Mouse (Mus musculus) thymus, adult 2 months (tissue): ENCODE data around the gene Gm5751. TPM values are rescaled to one million over a fixed set of nuclear protein-coding genes. Genes with fewer than 3 reads are reported as not detected.

Source experiments
- DNase-seq: peaks from one replicate; pipeline ENCODE4 v3.0.0; 2021
- H3K27ac ChIP-seq: fragments of 200-500 bp; 2 replicates; pipeline ENCODE4 v1.5.1; 2012; ENCODE audit warnings: low read length, control low read depth; ENCODE audit not compliant: control insufficient read depth, insufficient read depth
- H3K27me3 ChIP-seq: fragments of 200-500 bp; 2 replicates; pipeline ENCODE4 v1.6.1; 2012; ENCODE audit warnings: mild to moderate bottlenecking, low read length, moderate library complexity, mixed read lengths; ENCODE audit not compliant: control insufficient read depth, insufficient read depth
- H3K36me3 ChIP-seq: fragments of 200-500 bp; 2 replicates; pipeline ENCODE4 v1.6.1; 2012; ENCODE audit warnings: mild to moderate bottlenecking, low read length, moderate library complexity; ENCODE audit not compliant: control insufficient read depth, insufficient read depth
- H3K4me1 ChIP-seq: fragments of 200-500 bp; replicated peaks from 2 replicates; pipeline ENCODE4 v1.6.1; 2012; ENCODE audit warnings: low read length; ENCODE audit not compliant: control insufficient read depth, insufficient read depth
- H3K4me3 ChIP-seq: fragments of 200-500 bp; 2 replicates; pipeline ENCODE4 v1.5.1; 2012; ENCODE audit warnings: mild to moderate bottlenecking, low read length, control low read depth, moderate library complexity; ENCODE audit not compliant: control insufficient read depth, insufficient read depth
- CTCF ChIP-seq: fragments of 200-500 bp; IDR thresholded peaks from 2 replicates; pipeline ENCODE4 v1.5.1; 2012; ENCODE audit warnings: mild to moderate bottlenecking, control low read depth, low read length, moderate library complexity, borderline replicate concordance; ENCODE audit not compliant: control insufficient read depth, poor library complexity, insufficient read depth; ENCODE audit errors: extremely low read depth
- POLR2A ChIP-seq: fragments of 200-500 bp; IDR thresholded peaks from 2 replicates; pipeline ENCODE4 v1.6.1; 2012; ENCODE audit warnings: mild to moderate bottlenecking, low read length, control low read depth, moderate library complexity; ENCODE audit not compliant: control insufficient read depth, poor library complexity, insufficient read depth; ENCODE audit errors: extremely low read depth
- WGBS: fragments of 180-500 bp; shearing (Covaris S2); methylation state at CpG from one replicate; pipeline ENCODE4 v1.1.7; 2018; 5-methylcytosine and 5-hydroxymethylcytosine counted together
- polyA plus RNA-seq: library from polyadenylated mRNA; depleted of rRNA; stranded (reverse); fragments of >200 nt; gene quantifications from 2 replicates; pipeline ENCODE4 v1.2.3, GENCODE M21; 2012

Gm5751 gene
- polyA plus RNA-seq, 1 experiment, result not detected

DNA sequence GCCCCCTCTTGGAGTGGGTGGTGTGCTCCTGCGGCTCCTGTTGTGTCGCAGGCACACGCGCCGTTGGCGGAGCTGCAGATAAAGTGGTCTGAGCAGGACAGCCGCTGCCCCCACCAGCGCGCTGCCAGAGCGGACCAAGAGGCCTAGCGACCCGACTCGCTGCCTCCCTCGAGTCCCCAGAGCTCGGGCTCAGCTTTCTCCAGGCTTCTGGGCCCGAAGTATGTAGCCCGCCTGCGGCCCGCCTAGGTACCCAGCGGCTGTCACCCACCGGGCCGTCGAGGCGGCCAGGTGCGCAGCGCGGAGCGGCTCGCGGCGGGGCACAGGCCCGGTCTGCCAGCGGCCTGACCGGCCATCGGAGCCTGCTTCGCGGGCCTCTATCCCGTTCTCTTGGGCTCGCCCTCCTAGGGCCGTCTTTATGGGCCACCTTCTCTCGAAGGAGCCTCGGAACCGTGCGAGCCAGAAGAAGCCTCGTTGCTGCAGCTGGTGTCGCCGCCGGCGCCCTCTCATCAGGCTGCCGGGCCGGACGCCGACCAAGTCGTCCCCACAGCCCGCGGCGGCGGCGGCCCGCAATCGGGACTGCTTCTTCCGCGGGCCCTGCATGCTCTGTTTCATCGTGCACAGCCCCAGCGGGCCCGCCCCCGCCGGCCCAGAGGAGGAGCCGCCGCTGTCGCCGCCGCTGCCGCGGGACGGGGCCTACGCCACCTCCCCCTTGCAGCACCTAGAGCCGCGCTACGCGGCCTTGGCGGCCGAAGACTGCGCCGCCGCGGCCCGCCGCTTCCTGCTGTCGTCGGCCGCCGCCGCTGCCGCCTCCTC lies 18.5 kb downstream of the Gm5751 start, which contains the start of gene B630019K06Rik:
Gene B630019K06Rik, plus strand, starts transcription at position 40 of the 813 bp plus-strand sequence.
- Histone ChIP-seq H3K27ac (no peak within 1 kb of the TSS), H3K4me1 (no peaks in the 10 kb centered on the region), H3K36me3 (no peaks in the 10 kb centered on the region), H3K27me3 (peaks cover 4% of the 10 kb centered on the region; the same call in 1 of the 2 replicates), H3K4me3 (peak within 1 kb of the TSS; percentile 38)
- 2% methylated on average over 63 of the region's 95 CpGs for WGBS
- no peak for TF ChIP-seq CTCF
- TF ChIP-seq POLR2A, result no peak
- DNase-seq, result peak; percentile 56

- WGBS, result 2% methylated on average over 33 of the region's 42 CpGs
- H3K27me3 ChIP-seq, result peaks cover 4% of the 10 kb centered on the region; the same call in 1 of the 2 replicates
- TF ChIP-seq POLR2A, result no peak
- no peak for TF ChIP-seq CTCF
- no peaks in the 10 kb centered on the region for H3K4me1 ChIP-seq
- no peaks in the 10 kb centered on the region for H3K36me3 ChIP-seq
- no peak overlapping the region for H3K27ac ChIP-seq
- peak; percentile 3 for DNase-seq
- peak overlapping the region; percentile 38 for H3K4me3 ChIP-seq
These were observed 19.2 kb downstream of the Gm5751 start for GRCm38 (mm10) chrX:8893182-8893651.

DNA sequence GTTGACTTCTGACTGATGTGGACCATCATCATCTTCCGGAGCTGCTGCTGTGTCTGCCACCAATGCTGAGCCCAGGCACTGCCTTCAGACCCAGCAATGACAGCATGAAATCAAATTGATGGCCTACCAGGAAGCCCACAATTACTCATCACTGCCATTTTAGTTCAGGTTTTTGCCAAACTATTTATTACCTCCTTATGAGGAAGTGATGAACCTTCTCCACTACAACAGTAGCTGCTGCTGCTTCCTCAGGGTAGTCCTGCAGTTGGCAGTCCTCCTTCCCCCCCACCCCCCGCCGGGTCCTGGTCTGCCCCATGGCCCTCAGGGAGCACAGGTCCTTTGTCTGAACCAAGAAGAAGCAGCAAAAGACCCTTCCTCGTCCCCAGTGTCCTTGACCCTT lies 26.8 kb downstream of the Gm5751 start:
- TF ChIP-seq POLR2A, result no peak
- TF ChIP-seq CTCF, result no peak
- no peaks in the 10 kb centered on the region for H3K27me3 ChIP-seq
- no peak overlapping the region for H3K27ac ChIP-seq
- H3K4me1 ChIP-seq, result no peaks in the 10 kb centered on the region
- WGBS, result 64% methylated on average over 4 of the region's 4 CpGs
- no peak for DNase-seq
- no peaks in the 10 kb centered on the region for H3K36me3 ChIP-seq
- no peak overlapping the region for H3K4me3 ChIP-seq

- no peak overlapping the region for H3K4me3 ChIP-seq
These were observed 27.9 kb downstream of the Gm5751 start for GRCm38 (mm10) chrX:8901906-8902472.

DNA sequence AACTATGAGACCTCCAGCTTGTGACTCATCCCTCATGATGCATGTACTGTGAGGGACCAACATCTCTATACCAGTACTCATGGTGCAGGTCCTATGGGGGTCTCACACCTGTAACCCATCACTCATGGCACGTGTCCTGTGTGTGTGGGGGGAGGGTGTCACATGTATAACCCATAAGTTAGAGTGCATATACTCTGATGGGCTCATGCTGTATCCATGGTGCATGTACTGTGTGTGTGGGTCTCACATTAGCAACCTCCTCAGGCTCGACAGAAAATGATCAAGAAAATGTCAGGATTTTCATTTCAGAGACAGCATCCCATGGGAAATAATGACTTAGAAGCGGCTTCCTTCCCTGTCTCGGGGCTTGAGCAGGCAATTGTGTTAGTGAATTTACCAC lies 47.0 kb downstream of the Gm5751 start:
- no peak for TF ChIP-seq CTCF
- no peak for TF ChIP-seq POLR2A
- Histone ChIP-seq H3K4me3 (no peak overlapping the region), H3K27ac (no peak overlapping the region), H3K4me1 (no peaks in the 10 kb centered on the region), H3K36me3 (no peaks in the 10 kb centered on the region), H3K27me3 (no peaks in the 10 kb centered on the region)
- WGBS, result 68% methylated on average over 4 of the region's 4 CpGs
- DNase-seq, result no peak

More at GRCm38 (mm10) chrX:8901906-8902472, 27.9 kb downstream of the Gm5751 start:
- Histone ChIP-seq H3K4me1 (no peaks in the 10 kb centered on the region), H3K27me3 (no peaks in the 10 kb centered on the region), H3K36me3 (no peaks in the 10 kb centered on the region), H3K27ac (no peak overlapping the region)
- 59% methylated on average over 7 of the region's 7 CpGs for WGBS
- no peak for DNase-seq
- TF ChIP-seq CTCF (no peak), POLR2A (no peak)

DNA sequence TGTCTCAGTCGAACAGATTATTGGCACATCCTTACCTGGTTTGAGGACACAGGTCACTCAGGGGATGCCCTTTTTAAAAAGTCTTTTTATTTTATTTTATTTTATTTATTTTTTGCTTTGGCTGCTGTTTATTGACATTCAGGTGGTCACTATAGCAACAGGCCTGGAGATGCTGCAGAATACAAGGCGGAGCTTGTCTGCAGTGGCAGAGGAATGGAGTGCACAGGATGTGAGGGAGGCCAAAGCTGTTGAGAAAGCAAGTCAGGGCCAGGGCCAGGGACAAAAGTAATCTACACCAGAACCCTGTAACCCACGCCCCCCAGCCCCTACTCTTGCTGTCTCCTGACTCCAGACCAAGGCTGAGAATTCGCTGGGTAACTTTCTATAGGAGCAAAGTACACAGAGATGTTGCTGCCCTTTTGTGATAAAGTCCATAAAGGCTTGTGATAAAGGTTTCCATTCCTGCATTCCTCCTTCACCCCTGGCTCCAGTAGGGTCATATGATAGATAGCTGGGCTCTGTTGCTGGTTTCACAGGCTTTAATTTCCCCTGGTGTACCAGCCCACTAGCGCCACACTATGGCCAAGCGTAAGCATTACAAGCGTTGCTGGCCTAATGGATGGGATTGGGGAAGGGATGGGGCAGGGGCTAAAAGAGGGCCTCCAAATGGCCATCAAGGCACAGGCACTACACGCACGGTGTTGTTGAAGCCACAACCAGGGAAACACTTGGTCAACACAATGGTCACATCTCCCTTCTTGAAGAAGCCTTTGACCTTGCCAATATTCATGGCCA lies 48.0 kb downstream of the Gm5751 start:
- Histone ChIP-seq H3K4me1 (no peaks in the 10 kb centered on the region), H3K4me3 (no peak overlapping the region), H3K27ac (no peak overlapping the region), H3K36me3 (no peaks in the 10 kb centered on the region), H3K27me3 (no peaks in the 10 kb centered on the region)
- no peak for DNase-seq
- WGBS, result 60% methylated on average over 9 of the region's 9 CpGs
- TF ChIP-seq CTCF (no peak), POLR2A (no peak)
